8 mouse cellular contexts compared by ENCODE assay signal in genomic region chr15:36708471-36708870, GRCm38 (mm10).
DNase-seq lines count a peak whose midpoint lies in the region; ATAC-seq and TF ChIP-seq lines count a peak whose summit lies in the region.

No protein-coding gene starts in this region.

- H3K27ac ChIP-seq in embryonic facial prominence, embryonic 10.5 days (replicated peaks) = no peak overlapping the region
- no peak overlapping the region for H3K27ac ChIP-seq in kidney, embryonic 16.5 days (ENCODE audit: low read length)
- H3K27ac ChIP-seq in liver, embryonic 12.5 days = no peak overlapping the region
- no peak overlapping the region for H3K27ac ChIP-seq in neural tube, embryonic 13.5 days (replicated peaks)
- no peak overlapping the region for H3K27ac ChIP-seq in thymus, adult 2 months (ENCODE audit: control insufficient read depth, insufficient read depth, low read length)

- TF ChIP-seq CTCF in thymus, adult 2 months (IDR thresholded peaks at IDR 0.05; ENCODE audit: borderline replicate concordance, control insufficient read depth, extremely low read depth, insufficient read depth, low read length, poor library complexity) = peak; percentile 66; the same call in 1 of the 2 replicates

- no peak for TF ChIP-seq POLR2A in thymus, adult 2 months (IDR thresholded peaks at IDR 0.05; ENCODE audit: control insufficient read depth, extremely low read depth, insufficient read depth, low read length, poor library complexity)

- H3K9ac ChIP-seq in kidney, embryonic 16.5 days (replicated peaks; ENCODE audit: low read length) = no peak overlapping the region
- no peak overlapping the region for H3K9ac ChIP-seq in liver, embryonic 12.5 days
- H3K9ac ChIP-seq in neural tube, embryonic 13.5 days = no peak overlapping the region

- H3K4me2 ChIP-seq in kidney, embryonic 16.5 days (replicated peaks; ENCODE audit: low read depth, low read length) = no peak overlapping the region
- H3K4me2 ChIP-seq in liver, embryonic 12.5 days = no peak overlapping the region
- H3K4me2 ChIP-seq in neural tube, embryonic 13.5 days = no peak overlapping the region

- WGBS in embryonic facial prominence, embryonic 10.5 days = 18% methylated on average over 3 of the region's 3 CpGs
- WGBS in kidney, embryonic 16.5 days = 13% methylated on average over 3 of the region's 3 CpGs
- 17% methylated on average over 3 of the region's 3 CpGs for WGBS in liver, embryonic 12.5 days (ENCODE audit: insufficient replicate concordance)
- WGBS in neural tube, embryonic 13.5 days = 19% methylated on average over 3 of the region's 3 CpGs
- WGBS in thymus, adult 2 months = 27% methylated on average over 3 of the region's 3 CpGs

- peak; percentile 43; the same call in 1 of the 2 replicates for ATAC-seq in kidney, embryonic 16.5 days (ENCODE audit: low FRiP score, low TSS enrichment)
- peak; percentile 71 for ATAC-seq in liver, embryonic 12.5 days
- ATAC-seq in neural tube, embryonic 13.5 days (ENCODE audit: low read depth) = peak; percentile 54; the same call in 1 of the 2 replicates

- H3K4me3 ChIP-seq in embryonic facial prominence, embryonic 10.5 days = no peak overlapping the region
- no peak overlapping the region for H3K4me3 ChIP-seq in kidney, embryonic 16.5 days (ENCODE audit: low read length)
- no peak overlapping the region for H3K4me3 ChIP-seq in liver, embryonic 12.5 days
- no peak overlapping the region for H3K4me3 ChIP-seq in neural tube, embryonic 13.5 days
- H3K4me3 ChIP-seq in thymus, adult 2 months (ENCODE audit: control insufficient read depth, insufficient read depth, low read length) = no peak overlapping the region

- DNase-seq in A20 (ENCODE audit: low read depth, low spot score) = peak; percentile 77
- DNase-seq in adrenal gland, postnatal 10 days = peak; percentile 86
- peak; percentile 80 for DNase-seq in embryonic facial prominence, embryonic 10.5 days (ENCODE audit: low spot score)
- DNase-seq in heart, adult 9 months (ENCODE audit: low spot score in 2 of 2) = peak; percentile 67 to 75
- peak; percentile 87 for DNase-seq in thymus, adult 2 months

- H3K4me1 ChIP-seq in embryonic facial prominence, embryonic 10.5 days = 0 out of 2 replicates have a peak, but pooled peaks cover 4% of the 10 kb centered on the region
- no peaks in the 10 kb centered on the region for H3K4me1 ChIP-seq in kidney, embryonic 16.5 days (ENCODE audit: insufficient read depth, low read length)
- H3K4me1 ChIP-seq in liver, embryonic 12.5 days = peaks cover 13% of the 10 kb centered on the region
- H3K4me1 ChIP-seq in neural tube, embryonic 13.5 days (replicated peaks) = no peaks in the 10 kb centered on the region
- H3K4me1 ChIP-seq in thymus, adult 2 months (replicated peaks; ENCODE audit: control insufficient read depth, insufficient read depth, low read length) = peaks cover 3% of the 10 kb centered on the region

- no peaks in the 10 kb centered on the region for H3K36me3 ChIP-seq in embryonic facial prominence, embryonic 10.5 days (replicated peaks)
- H3K36me3 ChIP-seq in kidney, embryonic 16.5 days (ENCODE audit: insufficient read depth, low read length) = no peaks in the 10 kb centered on the region
- no peaks in the 10 kb centered on the region for H3K36me3 ChIP-seq in liver, embryonic 12.5 days
- H3K36me3 ChIP-seq in neural tube, embryonic 13.5 days = no peaks in the 10 kb centered on the region
- H3K36me3 ChIP-seq in thymus, adult 2 months (ENCODE audit: control insufficient read depth, insufficient read depth, low read length) = no peaks in the 10 kb centered on the region

- H3K9me3 ChIP-seq in embryonic facial prominence, embryonic 10.5 days = no peaks in the 10 kb centered on the region
- no peaks in the 10 kb centered on the region for H3K9me3 ChIP-seq in kidney, embryonic 16.5 days (ENCODE audit: low read length)
- H3K9me3 ChIP-seq in liver, embryonic 12.5 days (replicated peaks) = no peaks in the 10 kb centered on the region
- H3K9me3 ChIP-seq in neural tube, embryonic 13.5 days = no peaks in the 10 kb centered on the region

- no peaks in the 10 kb centered on the region for H3K27me3 ChIP-seq in embryonic facial prominence, embryonic 10.5 days (replicated peaks; ENCODE audit: low read depth, poor library complexity, severe bottlenecking)
- H3K27me3 ChIP-seq in kidney, embryonic 16.5 days (ENCODE audit: insufficient read depth, low read length) = no peaks in the 10 kb centered on the region
- 0 out of 2 replicates have a peak, but pooled peaks cover 3% of the 10 kb centered on the region for H3K27me3 ChIP-seq in liver, embryonic 12.5 days (replicated peaks)
- no peaks in the 10 kb centered on the region for H3K27me3 ChIP-seq in neural tube, embryonic 13.5 days
- H3K27me3 ChIP-seq in thymus, adult 2 months (ENCODE audit: control insufficient read depth, insufficient read depth, low read length) = no peaks in the 10 kb centered on the region
